Mouse (Mus musculus) Patski (cell line): ENCODE data around the gene Amz1. TPM values are rescaled to one million over a fixed set of nuclear protein-coding genes. Genes with fewer than 3 reads are reported as not detected.

Experiments used
- ATAC-seq: fragments of 100-300 bp; one replicate; pipeline ENCODE4 v1.8.0; 2021
- CTCF ChIA-PET: fragments of 350-600 bp; sonication (Branson Sonifier 250); formaldehyde crosslinking; loops from one replicate; lab custom pipeline; 2022; ENCODE audit warnings: inconsistent platforms; lab: Charles Lee
- POLR2A ChIA-PET: fragments of 350-600 bp; sonication (Branson Sonifier 250); formaldehyde crosslinking; loops from one replicate; lab custom pipeline; 2022; ENCODE audit warnings: antibody characterized with exemption, inconsistent platforms; lab: Charles Lee
- DNase-seq: peaks from one replicate; pipeline ENCODE4 v3.0.0-alpha.2; 2011; ENCODE audit warnings: low read depth, low spot score
- H3K27me3 ChIP-seq: fragments of 371-371 bp; one replicate; pipeline ENCODE4 v1.5.1; 2021
- CTCF ChIP-seq: fragments of 100-300 bp; IDR thresholded peaks from one replicate; pipeline ENCODE4 v1.5.1; 2021
- in situ Hi-C: fragments of 300-500 bp; cut with MboI; formaldehyde crosslinking; loops from 3 replicates; pipeline ENCODE4 v1.11.1; 2018; ENCODE audit warnings: low pct_unique_long_range_greater_than_20kb, mixed read lengths
- polyA plus RNA-seq: library from polyadenylated mRNA; unstranded; gene quantifications from one replicate; pipeline ENCODE4 v1.2.3, GENCODE M21; 2021

The Amz1 gene
- polyA plus RNA-seq, 1 experiment from 2014 or later, result 0.76 TPM

GRCm38 (mm10) chr5:140701661-140702060, 22.3 kb upstream of the Amz1 start:
- POLR2A ChIA-PET, result interaction anchor here (1.0 to 1.4 kb wide), 3 partner anchors 8 to 128 kb away, joined by 3 to 4 read pairs (median 3); no protein-coding TSS in a partner anchor
- no peaks in the 10 kb centered on the region for H3K27me3 ChIP-seq
- CTCF ChIA-PET, result interaction anchor here (1.0 to 1.6 kb wide), 4 partner anchors 47 to 161 kb away, joined by 3 to 6 read pairs (median 3); no protein-coding TSS in a partner anchor
- DNase-seq, result no peak
- no peak for TF ChIP-seq CTCF
- ATAC-seq, result peak; percentile 6
- in situ Hi-C loops, result no loop called here

DNA sequence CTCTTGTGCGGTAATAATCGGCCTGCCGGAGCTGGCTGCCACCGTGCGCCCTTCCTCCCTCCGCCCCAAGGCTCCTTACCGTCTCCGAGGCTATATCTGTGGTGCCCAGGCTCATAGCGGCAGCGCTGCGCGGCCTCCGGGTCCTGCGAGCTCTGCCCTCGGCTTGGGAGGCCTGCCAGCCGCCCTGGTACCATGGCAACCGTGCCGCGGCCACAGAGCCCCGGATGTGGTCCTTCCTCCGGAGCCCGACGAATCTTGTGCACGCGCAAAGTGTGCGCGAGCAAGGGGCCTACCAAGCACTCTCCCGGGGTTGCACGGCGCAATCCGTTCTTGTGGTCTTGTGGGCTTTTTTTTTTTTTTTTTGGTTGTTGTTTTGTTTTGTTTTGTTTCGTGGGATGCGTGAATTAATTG, 21.8 kb upstream of the Amz1 start, which contains the start of gene Iqce:
Gene Iqce (minus strand): TSS at position 276 of the 411 bp plus-strand sequence.
- ChIA-PET POLR2A (interaction anchor here (1.0 to 1.4 kb wide), 3 partner anchors 8 to 127 kb away, joined by 3 to 4 read pairs (median 3); no protein-coding TSS in a partner anchor), CTCF (interaction anchor here (1.0 to 1.6 kb wide), 4 partner anchors 47 to 162 kb away, joined by 3 to 6 read pairs (median 3); no protein-coding TSS in a partner anchor)
- in situ Hi-C loops, result no loop called here
- H3K27me3 ChIP-seq, result no peaks in the 10 kb centered on the region
- TF ChIP-seq CTCF, result no peak
- peak; percentile 40 for ATAC-seq
- DNase-seq, result peak; percentile 79

GRCm38 (mm10) chr5:140702618-140703175, 21.2 kb upstream of the Amz1 start:
- ATAC-seq (no peak), DNase-seq (no peak)
- ChIA-PET CTCF (interaction anchor here (1.0 kb wide), 2 partner anchors 24 to 162 kb away, joined by 3 read pairs; no protein-coding TSS in a partner anchor), POLR2A (no interaction called here)
- in situ Hi-C loops, result no loop called here
- TF ChIP-seq CTCF, result no peak
- H3K27me3 ChIP-seq, result no peaks in the 10 kb centered on the region

GRCm38 (mm10) chr5:140703480-140704377, 20.2 kb upstream of the Amz1 start:
- no peaks in the 10 kb centered on the region for H3K27me3 ChIP-seq
- no peak for DNase-seq
- no peak for ATAC-seq
- ChIA-PET POLR2A (no interaction called here), CTCF (interaction anchor here (0.9 to 1.0 kb wide), 2 partner anchors 10 to 23 kb away, joined by 3 read pairs; no protein-coding TSS in a partner anchor)
- TF ChIP-seq CTCF, result no peak
- in situ Hi-C loops, result no loop called here

- TF ChIP-seq CTCF, result no peak
- ChIA-PET CTCF (interaction anchor here (0.9 to 1.1 kb wide), 2 partner anchors 10 to 11 kb away, joined by 3 read pairs; no protein-coding TSS in a partner anchor), POLR2A (no interaction called here)
- in situ Hi-C loops, result loop anchor here (5.0 kb wide), 1 partner anchor 38 kb away; no protein-coding TSS in a partner anchor
- ATAC-seq (peak; percentile 84), DNase-seq (peak; percentile 99)
- H3K27me3 ChIP-seq, result no peaks in the 10 kb centered on the region
Observed at GRCm38 (mm10) chr5:140704378-140705251, 19.3 kb upstream of the Amz1 start, which contains the start of gene Brat1. TSS of gene Brat1 (plus strand) at chr5:140705011.

DNA sequence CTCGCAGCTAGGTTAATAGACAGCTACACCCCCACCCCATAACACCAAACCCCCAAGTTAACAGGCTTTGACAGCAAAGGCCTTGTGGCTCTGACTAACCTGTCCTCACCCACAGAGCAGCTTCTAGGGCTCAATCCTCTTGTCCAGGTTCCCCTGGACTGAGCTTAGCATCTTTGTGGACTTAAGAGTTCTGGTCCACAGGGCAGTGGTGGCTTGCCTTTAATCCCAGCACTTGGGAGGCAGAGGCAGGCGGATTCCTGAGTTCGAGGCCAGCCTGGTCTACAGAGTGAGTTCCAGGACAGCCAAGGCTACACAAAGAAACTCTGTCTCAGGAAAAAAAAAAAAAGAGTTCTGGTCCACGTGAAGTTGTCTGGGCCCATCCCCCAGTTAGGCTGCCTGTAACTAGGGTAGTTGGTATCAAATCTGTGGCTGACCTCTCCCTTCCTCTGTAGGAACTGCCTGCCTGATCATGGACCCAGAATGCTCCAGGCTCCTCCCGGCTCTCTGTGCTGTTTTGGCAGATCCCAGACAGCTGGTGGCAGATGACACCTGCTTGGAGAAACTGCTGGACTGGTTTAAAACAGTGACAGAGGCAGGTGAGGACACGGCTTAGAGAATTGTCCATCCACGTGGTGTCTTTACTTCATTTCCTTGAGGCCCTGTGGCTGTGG, 18.3 kb upstream of the Amz1 start:
- no peak for TF ChIP-seq CTCF
- no peak for DNase-seq
- in situ Hi-C loops, result loop anchor here (5.0 kb wide), 1 partner anchor 37 kb away; no protein-coding TSS in a partner anchor
- POLR2A ChIA-PET, result no interaction called here
- H3K27me3 ChIP-seq, result no peaks in the 10 kb centered on the region
- ATAC-seq, result no peak
- CTCF ChIA-PET, result interaction anchor here (1.1 kb wide), 1 partner anchor 9 kb away, joined by 3 read pairs; no protein-coding TSS in a partner anchor

DNA sequence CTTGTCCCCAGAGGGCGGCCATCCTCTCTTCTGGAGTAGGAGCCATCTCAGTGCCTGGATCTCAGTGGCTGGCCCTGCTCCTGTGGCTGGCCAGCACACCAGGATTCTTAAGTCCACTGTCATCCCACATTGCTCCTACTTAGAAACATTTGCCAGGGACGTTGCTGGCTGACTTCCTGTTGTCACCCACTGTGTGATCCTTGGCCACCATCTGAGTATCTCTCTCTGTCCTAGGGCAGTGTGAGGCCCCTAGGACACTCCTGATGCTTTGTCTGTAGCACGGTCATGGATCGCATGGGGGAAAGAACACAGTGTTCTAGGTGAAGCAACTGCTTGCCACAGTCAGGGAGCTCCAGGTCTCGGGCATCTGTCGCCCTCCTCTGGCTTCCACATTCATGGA, 13.6 kb upstream of the Amz1 start:
- CTCF ChIA-PET, result no interaction called here
- no peak for DNase-seq
- POLR2A ChIA-PET, result interaction anchor here (1.5 kb wide), 1 partner anchor 40 kb away, joined by 3 read pairs; no protein-coding TSS in a partner anchor
- ATAC-seq, result no peak
- in situ Hi-C loops, result no loop called here
- TF ChIP-seq CTCF, result no peak
- H3K27me3 ChIP-seq, result no peaks in the 10 kb centered on the region

DNA sequence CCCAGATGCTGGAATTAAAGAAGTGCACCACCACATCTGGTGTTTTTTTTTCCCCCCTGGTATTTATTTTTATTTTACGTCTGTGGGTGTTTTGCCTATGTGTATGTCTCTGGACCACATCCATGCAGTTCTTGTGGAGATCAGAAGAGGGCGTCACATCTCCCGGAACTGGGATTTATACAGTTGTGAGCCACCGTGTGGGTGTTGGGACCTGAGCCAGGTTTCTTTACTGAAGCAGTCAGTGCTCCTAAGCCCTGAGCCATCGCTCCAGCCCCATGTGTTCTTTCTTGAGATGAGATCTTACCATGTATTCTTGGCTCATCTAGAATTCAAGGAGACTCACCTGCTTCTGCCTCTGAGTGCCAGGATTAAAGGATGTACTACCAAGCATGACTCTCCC, 12.9 kb upstream of the Amz1 start:
- in situ Hi-C loops, result no loop called here
- no peak for TF ChIP-seq CTCF
- no peaks in the 10 kb centered on the region for H3K27me3 ChIP-seq
- POLR2A ChIA-PET, result interaction anchor here (1.5 kb wide), 1 partner anchor 40 kb away, joined by 3 read pairs; no protein-coding TSS in a partner anchor
- CTCF ChIA-PET, result no interaction called here
- DNase-seq, result no peak
- ATAC-seq, result peak; percentile 36

DNA sequence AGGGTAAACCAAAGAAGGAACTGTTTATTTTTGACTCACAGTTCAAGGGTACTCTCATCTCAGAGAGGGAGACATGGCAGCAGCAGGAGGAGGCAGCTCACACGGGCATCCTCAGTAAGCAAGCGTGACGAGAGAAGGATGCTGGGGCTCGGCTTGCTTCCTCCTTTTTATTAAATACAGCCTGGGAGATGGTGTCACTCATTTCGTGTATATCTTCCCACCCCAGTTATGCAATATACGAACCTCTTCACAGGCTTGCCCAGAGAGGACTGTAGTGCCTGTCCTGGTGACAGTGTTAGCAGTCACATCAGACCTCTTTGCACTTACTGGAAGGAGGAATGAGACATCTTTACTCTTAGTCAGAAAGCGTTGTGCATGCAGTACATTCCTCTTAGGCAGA, 3.2 kb upstream of the Amz1 start:
- TF ChIP-seq CTCF, result no peak
- DNase-seq (no peak), ATAC-seq (no peak)
- no peaks in the 10 kb centered on the region for H3K27me3 ChIP-seq
- ChIA-PET POLR2A (no interaction called here), CTCF (interaction anchor here (0.9 kb wide), 1 partner anchor 34 kb away, joined by 3 read pairs; no protein-coding TSS in a partner anchor)
- in situ Hi-C loops, result no loop called here
